In genomic region chr2:29457677-29458076, GRCm38 (mm10) we compare ENCODE assay signal across 18 mouse cellular contexts.
DNase-seq lines count a peak whose midpoint lies in the region; ATAC-seq and TF ChIP-seq lines count a peak whose summit lies in the region.
"Had no signal": no experiment of that assay in that cellular context is flagged by ENCODE, and none has a peak within 500 bp of the region (broad histone marks: within the 10 kb centered on the region; RNA-seq: fewer than 3 reads in every experiment).

No protein-coding gene starts in this region.

- peaks cover 76% of the 10 kb centered on the region for H3K4me1 ChIP-seq in megakaryocyte, embryonic 14.5 days
- peaks cover 31% of the 10 kb centered on the region for H3K4me1 ChIP-seq in liver, embryonic 13.5 days (replicated peaks)
- peaks cover 6% of the 10 kb centered on the region for H3K4me1 ChIP-seq in cerebellum, adult 2 months (ENCODE audit: control insufficient read depth, insufficient read depth, low read length)

- DNase-seq in ZHBTc4 (ENCODE audit: low read depth, low spot score): peak; percentile 59
- DNase-seq in liver, embryonic 13.5 days: peak; percentile 18
- DNase-seq in cerebellum, adult 2 months: no peak
- no peak for DNase-seq in spleen, postnatal 36 days (ENCODE audit: low spot score in 2 of 2)
- DNase-seq in left cerebral cortex, postnatal 14 days (ENCODE audit: low spot score in 2 of 2): no peak
- no peak for DNase-seq in frontal cortex, postnatal 25 days (ENCODE audit: low spot score in 2 of 2)
- DNase-seq: adrenal gland, postnatal 36 days; cerebellum, postnatal 36 days; gastrocnemius, postnatal 36 days; lung, postnatal 36 days had no signal

- H3K27ac ChIP-seq in liver, embryonic 13.5 days: no peak overlapping the region
- H3K27ac ChIP-seq in cerebellum, adult 2 months (ENCODE audit: insufficient read depth, low read length): no peak overlapping the region
- H3K27ac ChIP-seq: hindbrain, embryonic 10.5 days; kidney, postnatal 0 days; midbrain, embryonic 13.5 days; stomach, embryonic 15.5 days had no signal

- no peak overlapping the region for H3K4me2 ChIP-seq in liver, embryonic 13.5 days
- H3K4me2 ChIP-seq: midbrain, embryonic 13.5 days; stomach, embryonic 15.5 days had no signal

- H3K4me3 ChIP-seq in megakaryocyte, embryonic 14.5 days (replicated peaks): peak overlapping the region; percentile 75
- H3K4me3 ChIP-seq in liver, embryonic 13.5 days (replicated peaks): no peak overlapping the region
- no peak overlapping the region for H3K4me3 ChIP-seq in cerebellum, adult 2 months (replicated peaks; ENCODE audit: insufficient read depth, low read depth, low read length)
- H3K4me3 ChIP-seq: hindbrain, embryonic 10.5 days; midbrain, embryonic 13.5 days; myocyte; stomach, embryonic 15.5 days had no signal

- no peak for ATAC-seq in megakaryocyte, adult 5-6 weeks (ENCODE audit: poor library complexity, severe bottlenecking)
- ATAC-seq in liver, embryonic 13.5 days (ENCODE audit: low read depth): 0 out of 2 replicates have a peak, but pooled peaks have one; percentile 48
- ATAC-seq: intestine, postnatal 0 days; midbrain, embryonic 13.5 days had no signal

- 3% methylated on average over 2 of the region's 2 CpGs for whole genome bisulfite sequencing in liver, embryonic 13.5 days (ENCODE audit: insufficient replicate concordance)
- 73% methylated on average over 2 of the region's 2 CpGs for WGBS in cerebellum, adult 2 months

- peaks cover 21% of the 10 kb centered on the region for H3K27me3 ChIP-seq in megakaryocyte, embryonic 14.5 days (replicated peaks)
- no peaks in the 10 kb centered on the region for H3K27me3 ChIP-seq in liver, embryonic 13.5 days
- no peaks in the 10 kb centered on the region for H3K27me3 ChIP-seq in cerebellum, adult 2 months (ENCODE audit: control insufficient read depth, insufficient read depth, low read length)
- H3K27me3 ChIP-seq: midbrain, embryonic 13.5 days; stomach, embryonic 15.5 days had no signal

- peaks cover 36% of the 10 kb centered on the region for H3K9me3 ChIP-seq in megakaryocyte, embryonic 14.5 days
- no peaks in the 10 kb centered on the region for H3K9me3 ChIP-seq in liver, embryonic 13.5 days (replicated peaks)
- H3K9me3 ChIP-seq: hindbrain, embryonic 10.5 days; midbrain, embryonic 13.5 days; stomach, embryonic 15.5 days had no signal

- intact Hi-C loops in left cerebral cortex, postnatal 14 days (cut with DNase I): no loop called here

- H3K9ac ChIP-seq in liver, embryonic 13.5 days: no peak overlapping the region
- H3K9ac ChIP-seq: midbrain, embryonic 13.5 days; stomach, embryonic 15.5 days had no signal

- H3K36me3 ChIP-seq in megakaryocyte, embryonic 14.5 days (replicated peaks; ENCODE audit: low read length): peaks cover 38% of the 10 kb centered on the region
- no peaks in the 10 kb centered on the region for H3K36me3 ChIP-seq in liver, embryonic 13.5 days
- H3K36me3 ChIP-seq: hindbrain, embryonic 10.5 days; midbrain, embryonic 13.5 days; stomach, embryonic 15.5 days had no signal

- no peak for TF ChIP-seq CTCF in cerebellum, adult 2 months (IDR thresholded peaks at IDR 0.05; ENCODE audit: borderline replicate concordance, insufficient read depth, low read depth, low read length)

- TF ChIP-seq POLR2A in cerebellum, adult 2 months (IDR thresholded peaks at IDR 0.05; ENCODE audit: borderline replicate concordance, insufficient read depth, low read length): no peak

Comparison
In these comparisons a context has a peak if more than half of its experiments do, and no peak if none do; other contexts are left out.
1. DNase-seq: peak in ZHBTc4 (single experiment) and liver, embryonic 13.5 days (single experiment); none in cerebellum, adult 2 months (0 of 2), spleen, postnatal 36 days (0 of 2), left cerebral cortex, postnatal 14 days (0 of 2) and frontal cortex, postnatal 25 days (0 of 2).